Mouse (Mus musculus): ENCODE measurements at regions not wholly inside any gene's neighbourhood (a gene's known extent, or its start where the extent isn't known, plus 50 kb on each side); places are given as distances from the start of the nearest gene placed in this dataset.
"Not testable (repeated sequence)": the region's sequence is repeated elsewhere in the genome, so short reads cannot be mapped to it uniquely, and the experiment has no call there.

DNA sequence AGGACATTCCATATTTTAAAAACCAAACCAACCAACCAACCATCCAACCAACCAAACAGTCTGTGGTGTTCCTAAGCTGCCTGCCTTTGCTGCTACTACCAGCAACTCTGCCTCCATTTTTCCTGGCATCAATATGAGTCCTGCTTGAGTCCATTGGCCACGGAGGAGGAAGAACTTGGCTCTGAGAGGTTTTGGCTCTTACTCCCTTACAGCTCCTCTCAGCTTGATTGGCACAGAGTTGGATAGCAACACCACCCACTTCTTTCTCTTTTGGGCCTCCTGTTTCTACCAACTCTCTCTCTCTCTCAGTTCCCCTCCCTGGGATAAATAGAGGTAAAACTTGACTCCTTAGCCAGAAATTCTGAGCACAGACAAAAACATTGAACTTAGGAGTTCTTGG, 804.6 kb upstream of the Kirrel3 start:
- in situ Hi-C loops (cut with MboI; ENCODE audit: low sequenced_read_pairs): no loop called here

DNA sequence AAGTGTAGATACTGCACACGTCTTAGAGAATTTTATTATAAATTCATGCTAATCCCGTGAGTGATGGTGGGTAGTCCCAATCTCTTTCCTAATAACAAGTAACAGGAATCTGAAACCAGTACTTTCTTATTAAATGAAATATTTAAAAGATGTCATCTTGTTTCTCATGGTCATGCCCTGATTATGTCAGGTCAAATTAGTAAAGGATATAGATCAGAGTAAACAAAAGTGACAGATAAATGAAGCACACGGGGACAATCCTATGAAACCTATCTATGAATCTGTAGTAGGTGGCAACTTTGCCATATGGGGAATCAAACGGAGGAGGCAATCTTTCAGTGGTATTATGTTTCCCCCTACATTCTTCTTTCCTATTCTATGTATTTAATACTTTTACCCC, 794.0 kb upstream of the Kirrel3 start:
- in situ Hi-C loops (cut with MboI; ENCODE audit: low sequenced_read_pairs): no loop called here

DNA sequence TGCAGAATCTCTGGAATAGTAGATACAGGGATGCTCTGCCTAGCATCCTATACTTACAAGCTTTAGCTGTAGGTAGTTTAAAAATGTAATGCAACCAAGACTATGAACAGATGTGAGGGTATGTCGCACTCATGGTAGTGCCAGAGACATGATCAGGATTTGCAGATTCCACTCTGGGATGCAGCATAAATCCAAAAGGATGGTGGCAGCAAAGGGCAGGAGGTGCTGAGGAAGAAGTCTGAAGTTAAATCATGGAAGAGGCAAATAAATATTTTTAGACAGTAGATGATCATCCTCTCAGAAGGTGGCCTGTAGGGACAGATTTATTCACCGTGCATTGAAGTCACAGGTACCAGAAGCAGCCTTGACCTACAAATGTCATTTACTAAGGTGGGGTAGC, 768.1 kb upstream of the Kirrel3 start:
- in situ Hi-C loops (cut with MboI; ENCODE audit: low sequenced_read_pairs): no loop called here

DNA sequence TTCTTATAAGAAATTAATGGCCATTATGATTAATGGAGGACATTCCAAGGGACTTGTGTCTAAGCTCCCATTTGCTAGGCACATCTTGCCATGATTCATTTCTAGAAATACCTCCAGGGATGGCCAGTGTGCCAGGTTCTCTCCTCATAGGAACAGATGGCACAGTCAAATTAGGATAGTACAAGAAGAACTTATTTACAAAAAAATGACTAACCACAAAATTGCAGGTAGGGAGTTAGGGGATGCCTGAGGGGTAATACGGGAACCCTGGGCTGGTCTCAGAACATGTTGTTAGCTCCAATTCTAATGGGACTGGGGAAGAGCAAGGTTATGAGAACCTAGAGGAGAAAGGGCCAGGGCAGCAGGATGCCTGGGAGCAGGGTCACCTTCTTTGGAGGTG, 760.9 kb upstream of the Kirrel3 start:
- in situ Hi-C loops (cut with MboI; ENCODE audit: low sequenced_read_pairs): no loop called here

DNA sequence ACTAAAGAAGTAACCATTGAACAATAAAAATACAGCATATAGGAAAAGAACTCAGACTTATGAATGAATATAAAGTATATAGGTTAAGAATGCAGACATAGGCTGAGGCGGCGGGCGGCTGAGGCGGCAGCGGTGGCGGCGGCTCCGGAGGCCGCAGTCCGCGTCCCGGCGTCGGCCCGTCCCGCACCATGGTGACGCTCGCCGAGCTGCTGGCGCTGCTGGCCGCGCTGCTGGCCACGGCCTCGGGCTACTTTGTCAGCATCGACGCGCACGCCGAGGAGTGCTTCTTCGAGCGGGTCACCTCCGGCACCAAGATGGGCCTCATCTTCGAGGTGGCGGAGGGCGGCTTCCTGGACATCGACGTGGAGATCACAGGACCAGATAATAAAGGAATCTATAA, 757.6 kb upstream of the Kirrel3 start:
- in situ Hi-C loops (cut with MboI; ENCODE audit: low sequenced_read_pairs): not testable (repeated sequence)

DNA sequence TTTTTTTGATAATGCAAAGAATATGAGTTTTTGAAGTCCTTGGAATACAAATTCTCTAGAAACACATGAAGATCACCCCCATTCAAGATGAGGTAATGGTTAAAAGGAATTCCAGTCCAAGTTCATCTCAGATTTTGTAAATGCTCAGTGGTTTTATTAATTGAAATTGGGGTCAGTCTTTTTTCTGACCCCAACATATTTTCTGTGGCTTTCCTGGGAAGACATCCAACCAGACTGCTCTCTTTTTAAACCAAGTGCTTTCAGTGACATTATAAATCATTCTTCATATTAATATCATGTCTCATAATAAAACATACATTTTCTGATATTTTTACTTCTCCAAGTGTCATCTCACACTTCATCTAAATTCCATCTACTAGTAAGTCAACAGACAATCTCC, 725.0 kb upstream of the Kirrel3 start:
- in situ Hi-C loops (cut with MboI; ENCODE audit: low sequenced_read_pairs): no loop called here

DNA sequence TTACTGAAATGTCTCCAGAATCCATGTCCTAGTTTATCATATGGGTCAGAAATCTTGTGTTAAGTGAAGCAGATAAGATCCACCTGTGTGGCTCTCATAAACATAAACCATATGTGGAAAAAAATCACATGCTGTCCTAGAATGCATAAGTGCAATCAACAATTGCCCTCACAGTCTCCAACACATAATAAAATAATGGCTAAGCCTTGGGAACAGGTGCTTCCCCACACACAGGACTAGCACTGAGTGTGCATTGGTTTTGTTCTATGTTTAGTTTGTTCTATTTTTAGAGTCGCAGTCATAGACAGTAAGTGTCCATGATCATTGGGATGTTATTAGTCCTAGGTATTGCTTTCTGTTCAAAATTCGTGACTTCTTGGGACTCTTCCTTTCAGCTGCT, 719.5 kb upstream of the Kirrel3 start:
- in situ Hi-C loops (cut with MboI; ENCODE audit: low sequenced_read_pairs): no loop called here

DNA sequence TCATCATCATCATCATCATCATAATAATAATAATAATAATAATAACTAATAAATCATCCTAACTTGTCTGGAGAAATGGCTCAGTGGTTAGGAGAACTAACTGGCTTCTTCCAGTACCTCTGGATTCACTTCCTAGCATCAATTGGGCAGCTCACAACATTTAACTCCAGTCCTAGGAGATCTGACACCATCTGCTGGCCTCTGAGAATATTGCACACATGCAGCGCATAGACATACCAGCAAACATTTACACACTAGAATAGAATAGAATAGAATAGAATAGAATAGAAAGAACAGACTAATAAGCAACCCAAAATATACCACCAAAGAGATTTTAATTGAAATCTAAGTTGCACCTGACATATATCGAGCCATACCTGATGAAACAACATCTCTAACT, 715.9 kb upstream of the Kirrel3 start:
- in situ Hi-C loops (cut with MboI; ENCODE audit: low sequenced_read_pairs): no loop called here

DNA sequence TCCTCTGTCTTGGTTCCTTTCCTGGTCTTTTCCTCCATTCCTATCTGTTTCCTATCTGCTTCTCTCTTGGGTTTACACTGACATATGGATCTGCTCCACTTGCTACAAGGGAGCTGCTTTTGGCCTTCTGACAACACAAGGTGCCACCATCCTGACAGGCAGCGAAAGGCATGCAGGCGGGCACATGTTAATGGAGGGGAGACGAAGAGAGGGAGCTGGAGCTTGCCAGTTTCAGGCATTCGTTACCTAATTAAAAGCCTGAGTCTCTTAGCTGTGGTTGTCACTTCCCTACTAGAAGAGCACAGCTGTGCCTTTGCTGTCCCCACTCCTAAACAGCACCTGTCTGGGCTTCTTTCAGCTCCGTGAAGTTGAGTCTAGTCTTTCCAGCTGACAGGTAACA, 711.5 kb upstream of the Kirrel3 start:
- in situ Hi-C loops (cut with MboI; ENCODE audit: low sequenced_read_pairs): no loop called here

DNA sequence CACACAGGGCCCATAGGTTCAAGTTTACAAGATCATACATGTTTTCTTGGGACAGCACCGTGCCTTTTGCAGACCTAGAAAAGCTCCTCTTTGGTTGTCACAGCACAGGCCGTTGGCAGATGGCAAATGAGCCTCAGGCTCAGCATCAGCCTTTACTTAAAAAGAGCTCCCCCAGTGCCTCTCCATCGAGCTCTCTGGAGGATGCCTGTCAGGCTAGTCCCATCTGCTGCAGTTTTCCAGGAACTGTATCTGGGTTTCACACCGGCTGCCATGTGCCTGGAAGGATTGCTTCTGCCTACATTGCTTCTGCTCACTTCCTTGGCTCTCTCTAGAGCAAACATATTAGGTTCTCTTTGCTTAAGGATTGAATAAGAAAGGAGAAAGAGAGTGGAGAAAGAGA, 695.1 kb upstream of the Kirrel3 start:
- in situ Hi-C loops (cut with MboI; ENCODE audit: low sequenced_read_pairs): no loop called here

DNA sequence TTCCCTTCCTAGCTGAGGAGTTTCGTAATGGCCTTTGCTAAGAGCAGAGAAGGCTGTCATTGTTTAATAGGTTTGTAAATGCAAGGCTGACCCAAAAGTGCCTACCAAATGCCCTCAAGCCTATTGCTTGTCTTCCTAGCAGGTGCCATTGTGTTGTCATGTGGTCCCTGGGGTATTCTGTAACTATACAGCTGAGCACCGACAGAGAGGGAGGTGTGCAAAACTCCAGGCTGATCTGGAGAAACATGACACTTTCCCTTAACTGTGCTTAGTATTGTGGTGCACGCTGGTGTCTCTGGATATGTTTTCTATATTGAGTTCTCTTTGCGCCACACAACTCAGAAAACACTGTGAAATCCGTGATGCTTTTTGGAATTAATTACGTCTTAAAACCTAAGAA, 685.4 kb upstream of the Kirrel3 start:
- in situ Hi-C loops (cut with MboI; ENCODE audit: low sequenced_read_pairs): no loop called here

DNA sequence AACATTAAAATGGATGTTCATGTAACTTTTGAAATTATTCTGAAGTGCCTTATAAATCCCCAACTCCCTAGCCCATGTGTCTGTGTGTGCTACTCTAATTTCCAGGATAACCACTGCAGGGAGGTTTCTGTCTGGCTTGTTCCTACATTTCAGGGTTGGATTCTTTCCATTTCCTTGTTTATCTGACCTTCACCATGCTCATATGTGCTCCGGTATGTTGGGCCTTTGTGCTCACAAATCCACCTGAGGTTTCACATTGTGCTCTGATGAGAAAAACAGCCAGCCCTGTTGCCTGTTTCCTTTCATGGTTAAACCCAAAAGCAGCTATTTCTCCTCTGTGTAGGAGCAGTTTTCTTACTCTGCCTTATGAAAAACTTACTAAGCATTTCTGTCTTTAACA, 684.9 kb upstream of the Kirrel3 start:
- in situ Hi-C loops (cut with MboI; ENCODE audit: low sequenced_read_pairs): no loop called here

DNA sequence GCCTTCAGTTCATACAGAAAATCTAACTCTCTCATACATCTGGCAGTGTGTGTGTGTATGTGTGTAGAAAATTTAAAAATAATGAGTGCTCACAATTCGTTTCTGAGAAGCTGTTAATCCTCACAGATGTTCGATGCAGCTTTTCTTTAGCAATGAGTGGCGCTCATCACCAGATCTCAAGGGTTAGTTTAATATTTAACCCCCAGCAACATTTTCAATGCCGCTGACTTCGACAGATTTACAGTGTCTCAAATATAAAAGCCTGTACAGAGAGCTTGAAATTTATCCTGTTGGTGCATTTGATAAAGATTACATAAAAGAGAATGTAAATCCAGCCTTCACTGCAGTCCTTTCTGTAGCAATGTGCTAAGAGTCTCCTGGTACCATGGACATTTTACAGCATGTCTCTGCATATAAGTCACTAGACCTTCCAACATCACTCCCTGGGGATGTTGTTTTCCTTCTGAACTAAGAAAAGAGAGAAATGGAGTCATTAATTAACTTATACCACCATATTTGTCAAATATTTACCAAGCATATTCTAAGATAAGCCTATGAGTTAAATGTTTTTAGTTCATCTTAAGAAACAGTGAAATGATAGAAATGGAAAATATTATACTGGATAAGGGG, 670.8 kb upstream of the Kirrel3 start:
- in situ Hi-C loops (cut with MboI; ENCODE audit: low sequenced_read_pairs): no loop called here

DNA sequence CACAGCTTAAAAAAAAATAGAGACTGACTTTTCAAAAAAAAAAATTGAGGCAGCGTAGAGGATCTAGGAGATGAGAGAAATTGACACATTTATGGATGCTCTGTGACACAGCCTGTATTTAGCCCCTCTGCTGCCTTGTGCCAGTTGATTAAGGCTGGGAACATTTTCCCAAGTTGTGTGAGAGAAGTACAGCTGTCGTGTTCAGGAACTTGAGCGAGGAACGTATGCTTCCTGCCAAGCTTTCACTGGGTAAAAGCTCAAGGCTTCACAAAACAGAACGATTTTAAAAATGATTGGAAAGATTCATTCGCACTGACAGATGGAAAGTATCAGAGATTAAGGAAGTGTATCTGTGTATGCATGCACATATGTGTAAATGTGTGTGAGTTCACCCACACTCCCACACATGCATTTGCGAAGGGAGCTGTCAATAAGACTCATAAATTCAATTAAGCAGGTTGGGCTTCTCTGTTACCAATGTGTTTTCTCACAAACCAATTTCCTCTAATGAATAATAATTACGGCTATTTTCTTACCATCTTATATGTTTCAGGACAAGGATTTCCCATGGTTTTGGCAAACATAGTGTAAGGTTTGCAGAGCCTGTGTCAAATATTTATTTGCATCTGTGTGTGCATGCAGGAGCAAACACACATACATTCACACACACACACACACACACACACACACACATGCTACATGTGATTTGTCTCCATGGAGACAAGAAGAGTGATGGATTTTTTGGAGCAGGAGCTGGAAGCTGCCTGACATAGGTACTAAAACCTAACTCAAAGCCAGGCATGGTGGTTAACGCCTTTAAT, 662.9 kb upstream of the Kirrel3 start:
- in situ Hi-C loops (cut with MboI; ENCODE audit: low sequenced_read_pairs): no loop called here

DNA sequence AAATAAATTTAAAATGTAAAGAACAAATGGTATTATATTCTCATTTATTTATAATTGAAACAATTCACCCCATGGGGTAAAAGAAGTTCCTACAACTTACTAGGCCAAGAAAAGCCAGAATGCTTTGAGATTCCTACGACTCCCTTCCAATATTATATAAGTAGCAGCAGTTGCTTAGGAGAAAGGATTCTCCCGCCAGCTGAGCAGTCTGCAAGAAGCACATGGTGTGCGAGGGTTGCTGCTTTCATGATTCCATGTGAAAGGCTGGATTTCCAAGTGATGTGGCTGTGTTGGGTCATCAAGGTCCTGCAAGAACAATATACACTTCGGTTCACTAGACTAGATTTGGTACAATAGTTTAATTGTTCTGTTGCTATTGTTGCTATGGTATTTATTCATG, 659.6 kb upstream of the Kirrel3 start:
- in situ Hi-C loops (cut with MboI; ENCODE audit: low sequenced_read_pairs): no loop called here

DNA sequence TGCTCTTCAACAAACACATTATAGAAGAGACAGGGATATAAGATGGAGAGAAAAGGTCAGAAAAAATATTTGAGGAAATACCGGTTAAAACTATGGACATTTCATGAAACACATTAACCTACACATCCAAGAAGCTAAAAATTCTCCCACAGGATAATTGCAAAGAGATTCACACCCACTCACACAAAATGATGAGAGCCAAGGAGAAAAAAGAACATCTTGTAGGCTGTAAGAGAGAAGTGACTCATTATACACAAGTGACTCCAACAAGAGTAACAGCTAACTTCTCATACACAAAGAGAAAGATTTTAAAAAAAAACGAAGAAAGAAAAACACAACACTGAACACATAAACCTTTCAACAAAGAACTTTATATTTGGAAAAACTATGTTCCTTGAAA, 658.3 kb upstream of the Kirrel3 start:
- in situ Hi-C loops (cut with MboI; ENCODE audit: low sequenced_read_pairs): no loop called here

DNA sequence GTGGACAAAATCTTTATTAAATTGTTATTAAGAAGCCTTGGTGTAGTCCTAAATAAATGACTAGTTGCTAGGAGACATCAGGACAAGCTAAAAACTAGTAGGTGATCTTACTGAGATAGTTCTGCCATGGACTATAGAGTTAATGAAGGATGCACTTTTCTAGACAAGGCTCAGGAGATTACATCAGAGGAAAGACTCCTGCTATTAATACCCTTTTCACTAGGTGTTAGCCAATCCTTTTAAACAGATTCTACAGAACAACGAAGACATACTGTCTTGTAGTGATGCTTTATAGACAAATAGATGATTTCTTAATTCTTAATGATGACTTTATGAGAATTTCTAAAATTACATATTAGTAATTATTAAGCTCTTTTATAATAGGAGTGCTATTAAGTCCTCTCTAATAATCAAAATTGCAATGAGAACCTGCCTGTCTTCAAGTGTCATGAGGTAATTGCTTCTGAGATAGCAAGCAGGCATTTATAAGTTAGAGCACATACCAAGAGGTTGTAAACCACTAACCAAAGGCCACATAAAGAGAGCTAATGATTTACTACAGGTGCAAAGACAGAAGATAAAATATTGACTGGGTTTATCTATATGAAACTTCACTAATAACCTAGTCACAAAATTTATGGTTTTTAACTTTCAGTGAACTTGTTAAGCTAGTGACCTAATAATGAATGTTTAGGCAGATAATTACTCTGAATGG, 647.9 kb upstream of the Kirrel3 start:
- in situ Hi-C loops (cut with MboI; ENCODE audit: low sequenced_read_pairs): no loop called here

DNA sequence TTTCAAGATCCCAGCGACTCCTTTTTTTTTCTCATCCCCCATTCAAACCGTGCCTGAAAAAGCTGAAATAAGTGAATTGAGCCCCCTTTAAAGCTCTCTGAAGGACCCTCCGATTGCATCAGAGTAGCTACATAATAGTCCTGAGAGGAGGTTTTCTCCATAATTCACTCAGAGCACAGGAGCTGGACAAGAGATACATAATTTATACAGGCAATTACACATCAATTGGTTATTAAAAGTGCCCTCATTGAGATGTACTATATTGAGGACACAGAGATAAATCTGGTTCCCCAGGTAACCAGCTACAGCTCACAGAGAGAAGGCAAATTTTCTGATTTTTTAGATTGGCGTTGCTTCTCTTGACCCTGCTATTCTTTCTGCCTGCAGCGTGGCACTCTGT, 636.1 kb upstream of the Kirrel3 start:
- in situ Hi-C loops (cut with MboI; ENCODE audit: low sequenced_read_pairs): no loop called here

DNA sequence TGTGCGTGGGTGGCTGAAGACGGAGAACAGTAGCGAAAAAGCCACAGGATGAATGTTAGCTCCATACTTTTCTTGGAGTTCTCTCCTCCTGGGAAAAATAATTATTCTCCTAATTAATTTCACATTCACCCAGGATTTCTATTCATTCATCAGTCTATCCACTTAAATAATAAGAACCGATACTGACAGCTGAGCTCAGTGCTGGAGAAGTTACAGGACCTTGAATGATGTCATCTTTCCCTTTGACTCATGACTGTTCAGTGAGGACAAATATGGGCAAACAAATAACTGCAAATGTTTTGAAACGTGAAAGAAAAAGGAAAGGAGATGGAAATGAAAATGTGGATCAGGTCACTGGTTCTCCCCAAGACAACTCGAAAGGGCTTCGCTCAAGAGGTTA, 635.7 kb upstream of the Kirrel3 start:
- in situ Hi-C loops (cut with MboI; ENCODE audit: low sequenced_read_pairs): no loop called here

DNA sequence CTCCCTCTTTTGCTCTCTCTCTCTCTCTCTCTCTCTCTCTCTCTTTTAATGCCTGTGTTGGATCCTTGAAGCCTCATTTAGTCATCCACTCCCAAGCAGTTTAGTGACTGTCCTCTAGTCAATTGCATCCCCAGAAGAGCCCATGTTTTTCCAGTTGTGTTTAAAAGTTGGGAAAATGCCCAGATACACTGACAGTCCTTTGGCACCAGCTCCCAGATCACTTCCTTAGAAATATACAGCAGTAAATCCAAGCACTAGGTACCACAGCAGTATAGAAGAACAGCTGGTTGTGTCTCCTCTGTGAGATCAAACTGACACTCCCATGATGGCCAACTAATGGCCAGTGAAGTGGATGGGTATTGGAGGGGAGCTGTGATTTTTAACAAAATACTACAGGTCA, 634.7 kb upstream of the Kirrel3 start:
- in situ Hi-C loops (cut with MboI; ENCODE audit: low sequenced_read_pairs): no loop called here

DNA sequence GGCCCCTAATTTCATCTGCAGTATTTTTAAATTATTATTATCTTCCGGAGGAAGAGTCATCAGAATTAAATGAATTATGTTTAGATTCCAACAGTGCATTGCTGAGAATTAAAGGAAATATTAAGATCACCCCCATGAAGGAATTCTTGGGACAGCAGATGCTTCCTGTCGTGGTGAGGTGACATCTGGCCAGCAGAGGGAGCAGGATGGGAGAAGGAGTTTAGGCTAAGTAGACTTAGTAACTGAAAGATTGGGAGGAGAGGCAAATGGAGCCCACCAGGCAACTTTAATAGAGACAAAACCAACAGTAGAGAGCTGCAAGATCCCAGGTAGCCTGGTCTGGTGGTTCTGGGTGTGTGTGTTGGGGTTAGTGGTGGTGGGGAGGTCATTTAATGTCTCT, 629.5 kb upstream of the Kirrel3 start:
- in situ Hi-C loops (cut with MboI; ENCODE audit: low sequenced_read_pairs): no loop called here

DNA sequence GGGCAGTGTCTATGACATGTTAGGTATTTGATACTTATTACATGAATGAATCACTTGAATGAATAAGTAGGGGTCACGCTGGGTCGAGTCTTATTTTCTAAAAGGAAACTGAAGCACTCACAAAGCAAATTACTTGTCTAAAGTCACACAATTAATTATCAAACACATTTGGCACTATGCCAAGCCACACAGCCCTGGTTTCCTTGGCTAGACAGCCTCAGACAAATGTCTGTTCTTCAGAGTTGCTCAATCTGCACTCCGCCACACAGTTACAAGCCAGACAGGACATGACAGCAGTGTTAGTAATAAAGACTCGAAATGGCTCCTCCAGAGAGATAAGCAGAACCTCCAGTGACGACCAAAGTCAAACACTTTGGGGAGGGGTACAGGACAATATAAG, 627.2 kb upstream of the Kirrel3 start:
- in situ Hi-C loops (cut with MboI; ENCODE audit: low sequenced_read_pairs): no loop called here

Data from CH12F3 (cell line).